Mouse (Mus musculus) liver, embryonic 14.5 days (tissue): ENCODE results near the gene Fdps. TPM values are rescaled to one million over a fixed set of nuclear protein-coding genes. Genes with fewer than 3 reads are reported as not detected.
"Not testable (repeated sequence)": the region's sequence is repeated elsewhere in the genome, so short reads cannot be mapped to it uniquely, and the experiment has no call there.

Experiments used
- ATAC-seq: fragments of 200-750 bp; cut with Nextera tagmentation; 2 replicates; pipeline ENCODE4 v1.8.0; 2017; ENCODE audit warnings: moderate number of reproducible peaks, mild to moderate bottlenecking, moderate library complexity; ENCODE audit not compliant: insufficient read depth
- DNase-seq, 3 experiments: peaks; one replicate each; pipeline ENCODE4 v3.0.0-alpha.2; 2012 to 2013; ENCODE audit warnings: low read depth in 3 of 3, low spot score in 3 of 3
- H3K27ac ChIP-seq: fragments of 300-500 bp; sonication (generic); 2 replicates; pipeline ENCODE4 v1.5.1; 2014; ENCODE audit warnings: moderate library complexity, mild to moderate bottlenecking, control low read depth, inconsistent platforms
- H3K27me3 ChIP-seq: fragments of 300-500 bp; sonication (generic); 2 replicates; pipeline ENCODE4 v1.6.1; 2014; ENCODE audit warnings: mild to moderate bottlenecking, low read length, moderate library complexity; ENCODE audit not compliant: control insufficient read depth, insufficient read depth
- H3K36me3 ChIP-seq: fragments of 300-500 bp; sonication (generic); replicated peaks from 2 replicates; pipeline ENCODE4 v1.6.1; 2014; ENCODE audit warnings: low read depth; ENCODE audit not compliant: control insufficient read depth, insufficient read depth
- H3K4me1 ChIP-seq, 2 experiments: fragments of 200-500 bp in 1 of 2; fragments of 300-500 bp in 1 of 2; sonication (generic) in 1 of 2; replicated peaks; 2 replicates each; pipeline ENCODE4 v1.6.1; 2012 to 2014; ENCODE audit warnings: antibody characterized with exemption in 1 of 2, inconsistent platforms in 1 of 2, low read length in 1 of 2; ENCODE audit not compliant: control insufficient read depth in 2 of 2, insufficient read depth in 2 of 2
- H3K4me2 ChIP-seq: fragments of 300-500 bp; sonication (generic); 2 replicates; pipeline ENCODE4 v1.6.1; 2014; ENCODE audit warnings: low read depth, mild to moderate bottlenecking, control low read depth, moderate library complexity
- H3K4me3 ChIP-seq, 2 experiments: fragments of 200-500 bp in 1 of 2; fragments of 300-500 bp in 1 of 2; sonication (generic) in 1 of 2; 2 replicates each; pipeline ENCODE4 v1.5.1; 2012 to 2014; ENCODE audit warnings: low read depth in 2 of 2, low read length in 2 of 2, mild to moderate bottlenecking in 2 of 2, control low read depth in 1 of 2, inconsistent platforms in 1 of 2, moderate library complexity in 1 of 2; ENCODE audit not compliant: insufficient read depth in 1 of 2
- H3K9ac ChIP-seq: fragments of 300-500 bp; sonication (generic); replicated peaks from 2 replicates; pipeline ENCODE4 v1.6.1; 2014; ENCODE audit warnings: mild to moderate bottlenecking, control low read depth, moderate library complexity
- H3K9me3 ChIP-seq: fragments of 300-500 bp; sonication (generic); 2 replicates; pipeline ENCODE4 v1.6.1; 2016; ENCODE audit warnings: low read length, mixed read lengths; ENCODE audit not compliant: control insufficient read depth
- CTCF ChIP-seq: IDR thresholded peaks from 2 replicates; pipeline ENCODE4 v1.5.1; 2016; ENCODE audit warnings: antibody characterized with exemption, low read depth, control low read depth
- EP300 ChIP-seq: IDR thresholded peaks from 2 replicates; pipeline ENCODE4 v1.6.1; 2016; ENCODE audit warnings: antibody characterized with exemption, low read depth
- WGBS: fragments of 180-500 bp; shearing (Covaris S2); extraction: QIAGEN DNeasy Blood & Tissue Kit; methylation state at CpG from one replicate; pipeline ENCODE4 v1.1.7; 2014; ENCODE audit not compliant: insufficient replicate concordance; 5-methylcytosine and 5-hydroxymethylcytosine counted together
- polyA plus RNA-seq, 2 experiments: library from polyadenylated mRNA; depleted of rRNA in 1 of 2; stranded (reverse) in 1 of 2; unstranded in 1 of 2; fragments of >200 nt; fragmentation: Nextera tagmentation in 1 of 2; extraction: Ambion mirVana in 1 of 2; gene quantifications; 2 replicates each; pipeline versions ENCODE4 v1.2.1 to v1.2.3; 2012 to 2014

Fdps gene
- polyA plus RNA-seq, 2 experiments, result 131 to 238 TPM

DNA sequence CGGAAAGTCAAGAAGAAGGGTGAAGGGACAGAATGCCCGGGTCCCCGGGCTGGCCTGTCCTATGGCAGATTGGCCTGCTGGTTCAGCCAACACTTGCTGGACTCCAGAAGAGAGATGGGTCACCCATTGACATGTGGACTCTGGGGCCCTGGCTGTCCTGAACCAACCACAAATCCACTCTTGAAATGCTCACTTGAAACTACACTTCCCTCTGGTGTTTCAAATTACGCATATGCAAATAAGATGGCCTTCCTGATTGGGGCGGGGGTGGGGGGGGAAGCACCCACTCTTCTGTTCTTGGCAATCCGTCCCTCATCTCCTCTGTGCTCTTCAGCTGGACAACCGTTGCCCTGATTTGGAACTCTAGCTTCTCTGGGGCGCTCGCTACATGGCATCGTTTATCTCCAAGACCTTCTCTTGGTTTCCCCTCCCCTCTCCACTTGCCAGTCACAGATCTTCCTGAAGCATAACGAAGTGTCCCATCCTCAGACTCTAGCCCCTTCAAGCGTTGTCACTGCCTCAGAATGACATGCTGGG is 17.0 kb downstream of the Fdps start:
- ATAC-seq, result no peak
- TF ChIP-seq EP300, result no peak
- TF ChIP-seq CTCF, result no peak
- Histone ChIP-seq H3K4me2 (no peak overlapping the region), H3K27me3 (no peaks in the 10 kb centered on the region), H3K9me3 (no peaks in the 10 kb centered on the region), H3K36me3 (no peaks in the 10 kb centered on the region), H3K27ac (no peak overlapping the region), H3K4me3 (no peak overlapping the region), H3K9ac (no peak overlapping the region), H3K4me1 (peaks cover 9 to 10% of the 10 kb centered on the region in 2 experiments)
- 67% methylated on average over 12 of the region's 12 CpGs for WGBS
- DNase-seq, result no peak

DNA sequence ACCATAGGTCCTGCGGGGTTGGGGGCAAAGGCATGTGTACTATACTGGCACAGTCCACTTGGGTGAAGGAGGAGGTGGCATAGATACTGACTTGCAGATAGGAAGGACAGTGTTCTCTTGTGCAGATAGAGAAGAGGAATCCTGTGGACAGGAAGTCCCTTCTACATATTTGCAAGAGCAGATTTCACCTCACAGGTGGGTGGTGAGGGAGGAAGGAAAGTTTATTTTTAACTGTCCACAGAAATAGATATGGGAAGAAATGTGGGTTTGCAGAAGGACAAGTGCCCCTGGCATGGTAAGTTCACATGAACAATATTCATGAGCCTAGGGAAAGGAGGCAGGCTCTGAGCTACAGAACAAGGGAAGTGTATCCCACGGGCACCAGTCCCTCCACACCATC is 17.6 kb downstream of the Fdps start:
- no peaks in the 10 kb centered on the region for H3K9me3 ChIP-seq
- no peak for TF ChIP-seq EP300
- no peak for TF ChIP-seq CTCF
- 63% methylated on average over 2 of the region's 2 CpGs for WGBS

DNA sequence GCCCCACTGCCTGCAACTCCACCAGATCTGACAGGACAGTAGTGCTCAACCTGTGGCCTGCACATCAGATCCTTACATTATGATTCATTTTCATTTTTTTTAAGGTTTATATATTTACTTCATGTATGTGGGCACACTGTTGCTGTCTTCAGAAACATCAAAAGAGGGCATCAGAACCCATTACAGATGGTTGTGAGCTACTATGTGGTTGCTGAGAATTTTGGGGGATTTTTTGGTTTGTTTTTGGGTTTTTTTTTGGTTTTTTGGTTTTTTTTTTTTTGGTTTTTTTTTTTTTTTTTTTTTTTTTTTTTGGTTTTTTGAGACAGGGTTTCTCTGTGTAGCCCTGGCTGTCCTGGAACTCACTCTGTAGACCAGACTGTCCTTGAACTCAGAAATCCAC is 19.5 kb downstream of the Fdps start:
- H3K9ac ChIP-seq, DNase-seq, H3K4me3 ChIP-seq, H3K4me1 ChIP-seq, H3K36me3 ChIP-seq, H3K4me2 ChIP-seq, H3K9me3 ChIP-seq, H3K27ac ChIP-seq, ATAC-seq, H3K27me3 ChIP-seq: not testable (repeated sequence)

More for the DNA sequence above, 17.6 kb downstream of the Fdps start:
- H3K36me3 ChIP-seq, result no peaks in the 10 kb centered on the region
- H3K4me2 ChIP-seq, result no peak overlapping the region
- no peak for DNase-seq
- ATAC-seq, result no peak
- H3K27me3 ChIP-seq, result no peaks in the 10 kb centered on the region
- H3K4me1 ChIP-seq, result peaks cover 4 to 8% of the 10 kb centered on the region in 2 experiments
- no peak overlapping the region for H3K4me3 ChIP-seq
- no peak overlapping the region for H3K27ac ChIP-seq
- no peak overlapping the region for H3K9ac ChIP-seq

DNA sequence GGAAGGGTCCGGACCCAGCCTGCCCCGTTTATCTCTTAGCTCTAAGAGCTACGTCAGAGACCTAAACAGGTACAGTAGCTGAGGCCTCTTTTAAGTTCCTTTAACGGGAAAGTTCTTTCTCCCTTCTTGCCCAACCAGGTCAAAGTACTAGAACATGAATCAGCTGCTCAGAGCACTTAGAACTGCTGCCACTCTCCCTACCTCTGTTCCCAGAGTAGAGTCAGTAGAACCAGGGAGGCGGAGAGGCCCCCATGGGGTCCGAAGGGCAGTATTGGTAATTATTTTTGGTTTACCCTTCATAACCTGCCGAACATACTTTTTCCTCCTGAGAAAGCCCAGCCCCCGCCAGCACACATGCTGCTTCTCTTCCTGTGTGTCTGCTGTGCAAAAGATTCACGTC is 24.4 kb downstream of the Fdps start:
- Histone ChIP-seq H3K4me3 (no peak overlapping the region), H3K27ac (no peak overlapping the region), H3K9ac (no peak overlapping the region), H3K36me3 (peaks cover 45% of the 10 kb centered on the region), H3K4me1 (no peaks in the 10 kb centered on the region), H3K27me3 (no peaks in the 10 kb centered on the region), H3K4me2 (no peak overlapping the region), H3K9me3 (no peaks in the 10 kb centered on the region)
- no peak for TF ChIP-seq CTCF
- TF ChIP-seq EP300, result no peak
- 81% methylated on average over 9 of the region's 9 CpGs for WGBS
- DNase-seq (no peak), ATAC-seq (no peak)

DNA sequence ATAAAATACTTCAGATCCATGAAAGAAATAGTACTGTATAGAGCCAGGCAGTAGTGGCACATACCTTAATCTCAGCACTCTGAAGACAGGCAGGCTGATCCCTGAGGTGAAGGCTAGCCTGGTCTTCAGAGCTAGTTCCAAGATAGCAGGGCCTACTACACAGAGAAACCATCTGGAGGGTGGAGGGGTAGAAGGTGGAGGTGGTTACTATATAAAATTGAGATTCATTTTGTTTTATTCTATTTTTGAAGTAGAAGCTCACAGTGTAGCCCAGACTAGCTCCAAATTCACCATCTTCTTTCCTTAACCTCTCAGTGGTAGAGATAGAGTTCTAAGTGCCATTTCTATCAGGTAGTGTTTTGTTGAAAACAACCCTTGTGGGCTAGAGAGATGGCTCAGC is 34.5 kb downstream of the Fdps start:
- Histone ChIP-seq H3K4me3 (no peak overlapping the region), H3K9me3 (no peaks in the 10 kb centered on the region), H3K9ac (no peak overlapping the region), H3K36me3 (peaks cover 77% of the 10 kb centered on the region), H3K4me1 (no peaks in the 10 kb centered on the region), H3K27ac (no peak overlapping the region), H3K27me3 (no peaks in the 10 kb centered on the region), H3K4me2 (no peak overlapping the region)
- DNase-seq (no peak), ATAC-seq (no peak)
- TF ChIP-seq CTCF, result no peak
- no peak for TF ChIP-seq EP300
